Mouse (Mus musculus) heart, adult 2 months (tissue): Measurements from ENCODE around the gene Olfr62. TPM values are rescaled to one million over a fixed set of nuclear protein-coding genes. Genes with fewer than 3 reads are reported as not detected.

Experiments used
- DNase-seq, 2 experiments: peaks; one replicate each; pipeline ENCODE4 v3.0.0; 2021
- H3K27ac ChIP-seq: fragments of 200-600 bp; 2 replicates; pipeline ENCODE4 v1.8.1; 2022
- H3K27me3 ChIP-seq: fragments of 200-500 bp; 2 replicates; pipeline ENCODE4 v1.6.1; 2012; ENCODE audit warnings: mild to moderate bottlenecking, low read length, inconsistent platforms, mixed read lengths; ENCODE audit not compliant: control insufficient read depth, insufficient read depth
- H3K36me3 ChIP-seq: fragments of 200-500 bp; 2 replicates; pipeline ENCODE4 v1.6.1; 2012; ENCODE audit warnings: low read length, inconsistent platforms; ENCODE audit not compliant: control insufficient read depth, insufficient read depth
- H3K4me1 ChIP-seq: fragments of 200-500 bp; 2 replicates; pipeline ENCODE4 v1.6.1; 2011; ENCODE audit warnings: low read length; ENCODE audit not compliant: control insufficient read depth, insufficient read depth
- H3K4me3 ChIP-seq: fragments of 200-600 bp; 2 replicates; pipeline ENCODE4 v1.8.1; 2022
- H3K79me2 ChIP-seq: fragments of 200-500 bp; replicated peaks from 2 replicates; pipeline ENCODE4 v1.6.1; 2012; ENCODE audit warnings: mild to moderate bottlenecking, inconsistent platforms, low read length, moderate library complexity, mixed read lengths; ENCODE audit not compliant: control insufficient read depth, insufficient read depth
- H3K9ac ChIP-seq: fragments of 200-500 bp; 2 replicates; pipeline ENCODE4 v1.6.1; 2012; ENCODE audit warnings: low read depth, mild to moderate bottlenecking, control low read depth, inconsistent platforms, low read length, mixed read lengths
- CTCF ChIP-seq: fragments of 200-600 bp; IDR thresholded peaks from 2 replicates; pipeline ENCODE4 v1.8.1; 2022; ENCODE audit warnings: antibody characterized with exemption, mild to moderate bottlenecking, moderate library complexity
- EP300 ChIP-seq: fragments of 200-500 bp; IDR thresholded peaks from 2 replicates; pipeline ENCODE4 v1.6.1; 2011; ENCODE audit warnings: low read depth, low read length, control low read depth; ENCODE audit not compliant: insufficient read depth
- POLR2A ChIP-seq: fragments of 200-500 bp; IDR thresholded peaks from 2 replicates; pipeline ENCODE4 v1.6.1; 2011; ENCODE audit warnings: mild to moderate bottlenecking, low read depth, low read length, control low read depth; ENCODE audit not compliant: insufficient read depth
- WGBS: fragments of 180-500 bp; shearing (Covaris S2); methylation state at CpG from one replicate; pipeline ENCODE4 v1.1.7; 2018; 5-methylcytosine and 5-hydroxymethylcytosine counted together
- intact Hi-C: fragments of 180-260 bp; cut with DNase I; formaldehyde crosslinking; loops from one replicate; pipeline ENCODE4 v1.15.1; 2025
- polyA plus RNA-seq: library from polyadenylated mRNA; depleted of rRNA; stranded (reverse); fragments of >200 nt; gene quantifications from 2 replicates; pipeline ENCODE4 v1.2.3, GENCODE M21; 2012; rRNA removed
- total RNA-seq, 2 experiments: library from RNA; stranded (reverse); gene quantifications; 2 replicates each; pipeline ENCODE4 v1.2.3; 2021

The Olfr62 gene
- total and polyA plus RNA-seq, 3 experiments, result not detected

DNA sequence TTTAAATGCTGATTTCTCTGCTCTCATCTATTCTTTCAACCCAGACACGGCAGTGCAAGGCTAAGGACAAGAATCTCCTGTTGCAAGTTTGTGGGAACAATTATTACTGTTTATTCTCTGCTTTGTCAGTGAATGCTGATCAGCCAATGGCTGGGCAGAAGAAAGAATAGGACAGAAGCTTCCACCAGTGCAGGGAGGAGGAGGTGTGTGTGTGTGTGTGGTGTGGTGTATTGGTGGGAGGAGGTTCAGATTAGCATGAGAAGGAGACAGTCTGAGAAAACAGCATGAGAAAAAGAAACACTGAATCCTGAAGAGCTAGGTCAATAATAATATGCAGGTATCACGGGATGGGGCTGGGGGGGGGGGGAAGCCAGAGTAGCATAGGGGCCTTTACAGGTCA, 35.1 kb downstream of the Olfr62 start:
- WGBS, result 46% methylated on average over 2 of the region's 2 CpGs
- intact Hi-C loops, result no loop called here
- Histone ChIP-seq H3K27me3 (no peaks in the 10 kb centered on the region; the same call in 1 of the 2 replicates), H3K79me2 (no peaks in the 10 kb centered on the region), H3K27ac (no peak overlapping the region), H3K4me3 (no peak overlapping the region), H3K36me3 (no peaks in the 10 kb centered on the region), H3K4me1 (no peaks in the 10 kb centered on the region), H3K9ac (no peak overlapping the region)
- TF ChIP-seq CTCF (no peak), EP300 (no peak), POLR2A (no peak)
- DNase-seq, result no peak

DNA sequence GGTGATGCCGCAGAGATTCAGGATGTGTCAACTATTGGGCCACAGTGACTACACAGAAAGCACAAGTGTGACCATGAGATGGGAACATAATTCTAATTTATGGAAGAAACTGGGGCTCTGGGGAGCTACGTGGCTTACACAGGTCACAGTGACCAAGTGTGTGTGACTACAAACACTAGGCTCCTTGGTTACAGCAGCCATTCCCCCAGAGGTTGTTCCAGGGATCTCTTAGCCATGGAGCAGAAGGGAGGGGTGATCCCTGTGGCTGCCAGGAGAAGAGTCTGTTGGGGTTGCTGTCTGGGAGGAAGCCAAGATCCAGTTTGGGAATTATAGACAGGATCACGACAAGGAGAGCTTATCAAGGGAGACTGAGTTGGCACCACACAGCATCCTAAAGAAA, 44.5 kb downstream of the Olfr62 start, which contains the start of gene Olfr1341:
Olfr1341 (plus strand) TSS at position 301 of the 400 bp plus-strand sequence.
- intact Hi-C loops, result no loop called here
- no peak within 1 kb of the TSS for H3K4me3 ChIP-seq
- no peaks in the 10 kb centered on the region for H3K27me3 ChIP-seq
- no peaks in the 10 kb centered on the region for H3K4me1 ChIP-seq
- no peak within 1 kb of the TSS for H3K27ac ChIP-seq
- WGBS, result 67% methylated on average over 3 of the region's 3 CpGs
- no peak within 1 kb of the TSS for H3K9ac ChIP-seq
- TF ChIP-seq EP300 (no peak), POLR2A (no peak), CTCF (no peak)
- no peak for DNase-seq
- no peaks in the 10 kb centered on the region for H3K36me3 ChIP-seq
- no peaks in the 10 kb centered on the region for H3K79me2 ChIP-seq

DNA sequence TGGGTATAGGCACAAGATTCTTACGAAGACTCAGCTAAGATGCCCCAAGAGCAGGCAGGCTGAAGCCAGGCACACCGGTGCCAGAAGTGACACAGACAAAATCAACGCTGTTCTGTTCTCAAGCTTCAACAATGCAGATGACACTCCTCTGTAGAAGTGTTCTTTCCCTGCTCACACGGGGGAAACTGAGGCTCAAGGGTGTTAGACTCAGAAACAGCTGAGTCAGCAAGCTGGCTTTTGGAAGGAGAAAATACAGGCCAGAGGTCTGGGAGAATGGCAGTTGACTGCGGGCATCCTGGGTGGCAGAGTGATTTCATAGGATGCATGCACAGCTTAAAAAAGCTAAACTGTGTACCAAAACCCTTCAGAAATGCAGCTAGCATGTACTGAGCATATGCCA, 49.3 kb downstream of the Olfr62 start:
- Histone ChIP-seq H3K36me3 (no peaks in the 10 kb centered on the region), H3K9ac (no peak overlapping the region), H3K4me1 (no peaks in the 10 kb centered on the region), H3K4me3 (no peak overlapping the region), H3K27me3 (no peaks in the 10 kb centered on the region), H3K27ac (no peak overlapping the region), H3K79me2 (no peaks in the 10 kb centered on the region)
- intact Hi-C loops, result no loop called here
- WGBS, result 74% methylated on average over 5 of the region's 5 CpGs
- no peak for DNase-seq
- TF ChIP-seq EP300, result no peak

DNA sequence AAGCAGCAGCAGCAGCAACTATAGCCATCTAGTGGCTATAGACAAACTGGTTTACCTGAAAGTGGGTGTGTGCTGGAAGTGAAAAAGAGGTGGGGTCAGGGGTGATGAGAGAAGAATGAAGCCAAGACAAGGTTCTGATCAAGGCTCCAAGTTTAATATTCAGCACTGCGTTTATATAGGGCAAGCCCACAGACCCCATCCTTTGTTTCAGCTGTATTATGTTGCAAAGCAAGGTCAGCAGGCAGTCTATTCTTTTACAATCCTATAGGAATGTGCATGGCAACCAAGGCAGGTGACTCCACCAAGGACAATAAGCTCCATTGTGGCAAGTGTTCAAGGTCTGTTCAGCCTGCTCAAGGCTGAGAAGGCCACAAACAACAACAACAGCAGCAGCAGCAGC, 52.9 kb downstream of the Olfr62 start:
- Histone ChIP-seq H3K9ac (no peak overlapping the region), H3K27me3 (no peaks in the 10 kb centered on the region), H3K36me3 (no peaks in the 10 kb centered on the region), H3K27ac (no peak overlapping the region), H3K4me1 (no peaks in the 10 kb centered on the region), H3K4me3 (no peak overlapping the region), H3K79me2 (no peaks in the 10 kb centered on the region)
- intact Hi-C loops, result no loop called here
- 68% methylated on average over 1 of the region's 1 CpGs for WGBS
- no peak for DNase-seq
- TF ChIP-seq CTCF, result no peak
- TF ChIP-seq POLR2A, result no peak
- no peak for TF ChIP-seq EP300

Other genes starting within 250 kb of the Olfr62 start
- 10 to 100 TPM; 10.1 to 11.1 TPM for gene Szt2, start 249.7 kb upstream of the Olfr62 start, total RNA-seq
- 15.3 and 15.5 TPM in 2 replicates for gene Szt2, start 249.7 kb upstream of the Olfr62 start, polyA plus RNA-seq
- gene Med8, start 249.6 kb upstream of the Olfr62 start, total RNA-seq, result 10 to 100 TPM; 41.0 to 42.5 TPM
- gene Med8, start 249.6 kb upstream of the Olfr62 start, polyA plus RNA-seq, result 19.0 and 20.8 TPM in 2 replicates
- 10 to 100 TPM; 16.4 to 17.5 TPM for gene Elovl1, start 230.9 kb upstream of the Olfr62 start, total RNA-seq
- gene Elovl1, start 230.9 kb upstream of the Olfr62 start, polyA plus RNA-seq, result 66.4 and 74.4 TPM in 2 replicates
- gene Cdc20, start 221.6 kb upstream of the Olfr62 start, total RNA-seq, result under 1 TPM; 0.76 to 0.96 TPM
- gene Cdc20, start 221.6 kb upstream of the Olfr62 start, polyA plus RNA-seq, result 1.6 and 2.3 TPM in 2 replicates
- gene Mpl, start 201.4 kb upstream of the Olfr62 start, total RNA-seq, result 1 to 10 TPM in 1 of 2 experiments, under 1 TPM in 1; 0.31 to 1.5 TPM
- 0.67 and 1.3 TPM in 2 replicates for gene Mpl, start 201.4 kb upstream of the Olfr62 start, polyA plus RNA-seq
- 10 to 100 TPM; 59.8 to 63.3 TPM for gene Tie1, start 168.9 kb upstream of the Olfr62 start, total RNA-seq
- 66.8 and 82.3 TPM in 2 replicates for gene Tie1, start 168.9 kb upstream of the Olfr62 start, polyA plus RNA-seq
- gene 2610528J11Rik, start 132.0 kb upstream of the Olfr62 start, total RNA-seq, result not detected
- 0.37 TPM in 1 of 2 replicates, not detected in the other for gene 2610528J11Rik, start 132.0 kb upstream of the Olfr62 start, polyA plus RNA-seq
- not detected for gene Tmem125, start 114.9 kb upstream of the Olfr62 start, total RNA-seq
- gene Tmem125, start 114.9 kb upstream of the Olfr62 start, polyA plus RNA-seq, result 0.44 and 0.70 TPM in 2 replicates
- gene Cfap57, start 38.2 kb upstream of the Olfr62 start, total RNA-seq, result under 1 TPM in 1 of 2 experiments, not detected in 1; 0.05 TPM
- gene Cfap57, start 38.2 kb upstream of the Olfr62 start, polyA plus RNA-seq, result 0.03 and 0.14 TPM in 2 replicates
- gene Ebna1bp2, start 38.2 kb upstream of the Olfr62 start, total RNA-seq, result 10 to 100 TPM; 34.1 to 38.1 TPM
- 20.0 and 22.4 TPM in 2 replicates for gene Ebna1bp2, start 38.2 kb upstream of the Olfr62 start, polyA plus RNA-seq
- gene Olfr1342, start 33.8 kb downstream of the Olfr62 start, total RNA-seq, result not detected
- gene Olfr1342, start 33.8 kb downstream of the Olfr62 start, polyA plus RNA-seq, result not detected in 2 replicates
- not detected for gene Olfr1341, start 44.6 kb downstream of the Olfr62 start, total RNA-seq
- not detected in 2 replicates for gene Olfr1341, start 44.6 kb downstream of the Olfr62 start, polyA plus RNA-seq
- not detected for gene Olfr1340, start 61.2 kb downstream of the Olfr62 start, total RNA-seq
- not detected in 2 replicates for gene Olfr1340, start 61.2 kb downstream of the Olfr62 start, polyA plus RNA-seq
- gene Olfr1339, start 73.2 kb downstream of the Olfr62 start, total RNA-seq, result not detected
- not detected in 2 replicates for gene Olfr1339, start 73.2 kb downstream of the Olfr62 start, polyA plus RNA-seq
- not detected for gene Olfr1338, start 99.8 kb downstream of the Olfr62 start, total RNA-seq
- not detected in 2 replicates for gene Olfr1338, start 99.8 kb downstream of the Olfr62 start, polyA plus RNA-seq
- not detected for gene Olfr1337, start 123.6 kb downstream of the Olfr62 start, total RNA-seq
- gene Olfr1337, start 123.6 kb downstream of the Olfr62 start, polyA plus RNA-seq, result not detected in 2 replicates
- not detected for gene Olfr1335, start 151.0 kb downstream of the Olfr62 start, total RNA-seq
- gene Olfr1335, start 151.0 kb downstream of the Olfr62 start, polyA plus RNA-seq, result not detected in 2 replicates
- not detected for gene Olfr1333, start 177.3 kb downstream of the Olfr62 start, total RNA-seq
- gene Olfr1333, start 177.3 kb downstream of the Olfr62 start, polyA plus RNA-seq, result not detected in 2 replicates
- not detected for gene Olfr1331, start 205.7 kb downstream of the Olfr62 start, total RNA-seq
- gene Olfr1331, start 205.7 kb downstream of the Olfr62 start, polyA plus RNA-seq, result not detected in 2 replicates
- not detected for gene Olfr1330, start 229.6 kb downstream of the Olfr62 start, total RNA-seq
- gene Olfr1330, start 229.6 kb downstream of the Olfr62 start, polyA plus RNA-seq, result not detected in 2 replicates